Mouse (Mus musculus) intestine, embryonic 15.5 days (tissue): ENCODE results near the gene Gm20388. TPM values are rescaled to one million over a fixed set of nuclear protein-coding genes. Genes with fewer than 3 reads are reported as not detected.

Experiments
- ATAC-seq: fragments of 200-750 bp; cut with Nextera tagmentation; 2 replicates; pipeline ENCODE4 v1.8.0; 2017; ENCODE audit warnings: moderate TSS enrichment, moderate library complexity
- H3K27ac ChIP-seq: fragments of 300-500 bp; sonication (generic); 2 replicates; pipeline ENCODE4 v1.5.1; 2015; ENCODE audit warnings: mild to moderate bottlenecking, inconsistent platforms
- H3K27me3 ChIP-seq: fragments of 300-500 bp; sonication (generic); replicated peaks from 2 replicates; pipeline ENCODE4 v1.6.1; 2015; ENCODE audit warnings: inconsistent platforms
- H3K36me3 ChIP-seq: fragments of 300-500 bp; sonication (generic); 2 replicates; pipeline ENCODE4 v1.6.1; 2015; ENCODE audit warnings: inconsistent platforms
- H3K4me1 ChIP-seq: fragments of 300-500 bp; sonication (generic); replicated peaks from 2 replicates; pipeline ENCODE4 v1.6.1; 2015; ENCODE audit warnings: inconsistent platforms
- H3K4me2 ChIP-seq: fragments of 300-500 bp; sonication (generic); replicated peaks from 2 replicates; pipeline ENCODE4 v1.6.1; 2015; ENCODE audit warnings: mild to moderate bottlenecking, inconsistent platforms
- H3K4me3 ChIP-seq: fragments of 300-500 bp; sonication (generic); replicated peaks from 2 replicates; pipeline ENCODE4 v1.5.1; 2015; ENCODE audit warnings: inconsistent platforms
- H3K9ac ChIP-seq: fragments of 300-500 bp; sonication (generic); 2 replicates; pipeline ENCODE4 v1.6.1; 2015; ENCODE audit warnings: inconsistent platforms
- H3K9me3 ChIP-seq: fragments of 300-500 bp; sonication (generic); 2 replicates; pipeline ENCODE4 v1.6.1; 2016; ENCODE audit warnings: inconsistent platforms
- WGBS: fragments of 180-500 bp; shearing (Covaris S2); methylation state at CpG from one replicate; pipeline ENCODE4 v1.1.7; 2015; 5-methylcytosine and 5-hydroxymethylcytosine counted together
- polyA plus RNA-seq: library from polyadenylated mRNA; unstranded; fragments of >200 nt; fragmentation: Nextera tagmentation; extraction: Ambion mirVana; gene quantifications from 2 replicates; pipeline ENCODE4 v1.2.1, GENCODE M21; 2015

The Gm20388 gene
- polyA plus RNA-seq, 1 experiment from 2014 or later, result not detected

GRCm38 (mm10) chr8:123137645-123138077 is 3227.0 kb downstream of the Gm20388 start:
- Histone ChIP-seq H3K36me3 (no peaks in the 10 kb centered on the region), H3K27me3 (no peaks in the 10 kb centered on the region), H3K27ac (peak overlapping the region; percentile 74), H3K9ac (no peak overlapping the region), H3K9me3 (no peaks in the 10 kb centered on the region), H3K4me1 (peaks cover 9% of the 10 kb centered on the region; the same call in 1 of the 2 replicates), H3K4me3 (no peak overlapping the region), H3K4me2 (no peak overlapping the region)
- ATAC-seq, result peak; percentile 89
- WGBS, result 11% methylated on average over 2 of the region's 2 CpGs

GRCm38 (mm10) chr8:123138741-123139140 is 3228.1 kb downstream of the Gm20388 start:
- Histone ChIP-seq H3K9ac (no peak overlapping the region), H3K36me3 (no peaks in the 10 kb centered on the region), H3K9me3 (no peaks in the 10 kb centered on the region), H3K4me1 (peaks cover 9% of the 10 kb centered on the region; the same call in 1 of the 2 replicates), H3K27ac (no peak overlapping the region), H3K4me3 (no peak overlapping the region), H3K27me3 (no peaks in the 10 kb centered on the region), H3K4me2 (no peak overlapping the region)
- no peak for ATAC-seq
- WGBS, result 59% methylated on average over 4 of the region's 4 CpGs

GRCm38 (mm10) chr8:123141741-123142462 is 3231.3 kb downstream of the Gm20388 start:
- Histone ChIP-seq H3K4me1 (peaks cover 9% of the 10 kb centered on the region; the same call in 1 of the 2 replicates), H3K4me3 (no peak overlapping the region), H3K9me3 (no peaks in the 10 kb centered on the region), H3K27ac (peak overlapping the region; percentile 77), H3K4me2 (no peak overlapping the region), H3K27me3 (no peaks in the 10 kb centered on the region), H3K36me3 (no peaks in the 10 kb centered on the region), H3K9ac (no peak overlapping the region)
- WGBS, result 63% methylated on average over 14 of the region's 14 CpGs
- ATAC-seq, result 0 out of 2 replicates have a peak, but pooled peaks have one; percentile 43

- H3K27me3 ChIP-seq, result no peaks in the 10 kb centered on the region
- no peak for ATAC-seq
- H3K4me3 ChIP-seq, result no peak overlapping the region
- H3K9me3 ChIP-seq, result no peaks in the 10 kb centered on the region
- H3K4me1 ChIP-seq, result no peaks in the 10 kb centered on the region
- 57% methylated on average over 6 of the region's 6 CpGs for WGBS
- H3K4me2 ChIP-seq, result no peak overlapping the region
- H3K36me3 ChIP-seq, result no peaks in the 10 kb centered on the region
- no peak overlapping the region for H3K9ac ChIP-seq
- H3K27ac ChIP-seq, result no peak overlapping the region
Measured at GRCm38 (mm10) chr8:123145279-123145678, 3234.6 kb downstream of the Gm20388 start.

- 54% methylated on average over 7 of the region's 7 CpGs for WGBS
- H3K36me3 ChIP-seq, result no peaks in the 10 kb centered on the region
- ATAC-seq, result no peak
- H3K27ac ChIP-seq, result peak overlapping the region; percentile 61
- H3K4me3 ChIP-seq, result no peak overlapping the region
- H3K4me1 ChIP-seq, result no peaks in the 10 kb centered on the region
- no peak overlapping the region for H3K9ac ChIP-seq
- no peaks in the 10 kb centered on the region for H3K9me3 ChIP-seq
- no peaks in the 10 kb centered on the region for H3K27me3 ChIP-seq
- H3K4me2 ChIP-seq, result no peak overlapping the region
Measured at GRCm38 (mm10) chr8:123146390-123146789, 3235.7 kb downstream of the Gm20388 start.

- Histone ChIP-seq H3K4me1 (peaks cover 5% of the 10 kb centered on the region; the same call in 1 of the 2 replicates), H3K27me3 (no peaks in the 10 kb centered on the region), H3K9me3 (no peaks in the 10 kb centered on the region), H3K27ac (peak overlapping the region; percentile 63), H3K4me3 (no peak overlapping the region), H3K9ac (no peak overlapping the region), H3K4me2 (no peak overlapping the region), H3K36me3 (no peaks in the 10 kb centered on the region)
- peak; percentile 76 for ATAC-seq
- 31% methylated on average over 9 of the region's 9 CpGs for WGBS
Measured at GRCm38 (mm10) chr8:123150737-123151171, 3240.1 kb downstream of the Gm20388 start.

- Histone ChIP-seq H3K9ac (no peak overlapping the region), H3K4me3 (no peak overlapping the region), H3K36me3 (no peaks in the 10 kb centered on the region), H3K4me1 (peaks cover 23% of the 10 kb centered on the region), H3K27me3 (no peaks in the 10 kb centered on the region), H3K9me3 (no peaks in the 10 kb centered on the region), H3K27ac (no peak overlapping the region), H3K4me2 (no peak overlapping the region)
- 73% methylated on average over 5 of the region's 5 CpGs for WGBS
- ATAC-seq, result no peak
Measured at GRCm38 (mm10) chr8:123155177-123155576, 3244.5 kb downstream of the Gm20388 start.

GRCm38 (mm10) chr8:123156070-123156773 is 3245.6 kb downstream of the Gm20388 start:
- no peak overlapping the region for H3K4me2 ChIP-seq
- H3K27ac ChIP-seq, result no peak overlapping the region
- peak; percentile 71 for ATAC-seq
- no peaks in the 10 kb centered on the region for H3K36me3 ChIP-seq
- H3K9me3 ChIP-seq, result no peaks in the 10 kb centered on the region
- H3K4me3 ChIP-seq, result no peak overlapping the region
- 64% methylated on average over 9 of the region's 9 CpGs for WGBS
- peaks cover 23% of the 10 kb centered on the region for H3K4me1 ChIP-seq
- H3K27me3 ChIP-seq, result no peaks in the 10 kb centered on the region
- H3K9ac ChIP-seq, result no peak overlapping the region

- H3K4me3 ChIP-seq, result peak within 1 kb of the TSS; percentile 26
- no peak within 1 kb of the TSS for H3K27ac ChIP-seq
- H3K27me3 ChIP-seq, result no peaks in the 10 kb centered on the region
- H3K9me3 ChIP-seq, result no peaks in the 10 kb centered on the region
- WGBS, result 23% methylated on average over 13 of the region's 13 CpGs
- H3K4me1 ChIP-seq, result peaks cover 23% of the 10 kb centered on the region
- ATAC-seq, result peak; percentile 57
- H3K36me3 ChIP-seq, result no peaks in the 10 kb centered on the region
- no peak within 1 kb of the TSS for H3K9ac ChIP-seq
- peak within 1 kb of the TSS; percentile 51 for H3K4me2 ChIP-seq
Measured at GRCm38 (mm10) chr8:123157888-123158465, 3247.3 kb downstream of the Gm20388 start, which contains the start of gene Sult5a1. Sult5a1 (minus strand) TSS chr8:123158315.

- H3K9me3 ChIP-seq, result no peaks in the 10 kb centered on the region
- no peak overlapping the region for H3K4me2 ChIP-seq
- H3K27me3 ChIP-seq, result no peaks in the 10 kb centered on the region
- peaks cover 11% of the 10 kb centered on the region; the same call in 1 of the 2 replicates for H3K4me1 ChIP-seq
- no peak for ATAC-seq
- H3K4me3 ChIP-seq, result no peak overlapping the region
- H3K27ac ChIP-seq, result no peak overlapping the region
- 51% methylated on average over 3 of the region's 3 CpGs for WGBS
- no peaks in the 10 kb centered on the region for H3K36me3 ChIP-seq
- H3K9ac ChIP-seq, result no peak overlapping the region
Measured at GRCm38 (mm10) chr8:123181391-123181790, 3270.8 kb downstream of the Gm20388 start.

- Histone ChIP-seq H3K9me3 (no peaks in the 10 kb centered on the region), H3K36me3 (no peaks in the 10 kb centered on the region), H3K4me3 (no peak within 1 kb of the TSS), H3K27ac (peak within 1 kb of the TSS; percentile 37; the same call in 1 of the 2 replicates), H3K27me3 (no peaks in the 10 kb centered on the region), H3K9ac (no peak within 1 kb of the TSS), H3K4me2 (no peak within 1 kb of the TSS), H3K4me1 (peaks cover 20% of the 10 kb centered on the region)
- WGBS, result 22% methylated on average over 19 of the region's 19 CpGs
- no peak; the same call in 1 of the 2 replicates for ATAC-seq
Measured at GRCm38 (mm10) chr8:123185566-123186409, 3275.1 kb downstream of the Gm20388 start, which contains the start of gene Dpep1. Dpep1 (plus strand) TSS chr8:123186242.
